Mouse (Mus musculus): ENCODE results near the gene Slc44a3. TPM values are rescaled to one million over a fixed set of nuclear protein-coding genes. Genes with fewer than 3 reads are reported as not detected.
A peak's percentile ranks its signal among the peaks of the same experiment; 100 is the strongest.

Slc44a3 gene
- polyA plus RNA-seq, 1 experiment from 2014 or later: 12.2 TPM

DNA sequence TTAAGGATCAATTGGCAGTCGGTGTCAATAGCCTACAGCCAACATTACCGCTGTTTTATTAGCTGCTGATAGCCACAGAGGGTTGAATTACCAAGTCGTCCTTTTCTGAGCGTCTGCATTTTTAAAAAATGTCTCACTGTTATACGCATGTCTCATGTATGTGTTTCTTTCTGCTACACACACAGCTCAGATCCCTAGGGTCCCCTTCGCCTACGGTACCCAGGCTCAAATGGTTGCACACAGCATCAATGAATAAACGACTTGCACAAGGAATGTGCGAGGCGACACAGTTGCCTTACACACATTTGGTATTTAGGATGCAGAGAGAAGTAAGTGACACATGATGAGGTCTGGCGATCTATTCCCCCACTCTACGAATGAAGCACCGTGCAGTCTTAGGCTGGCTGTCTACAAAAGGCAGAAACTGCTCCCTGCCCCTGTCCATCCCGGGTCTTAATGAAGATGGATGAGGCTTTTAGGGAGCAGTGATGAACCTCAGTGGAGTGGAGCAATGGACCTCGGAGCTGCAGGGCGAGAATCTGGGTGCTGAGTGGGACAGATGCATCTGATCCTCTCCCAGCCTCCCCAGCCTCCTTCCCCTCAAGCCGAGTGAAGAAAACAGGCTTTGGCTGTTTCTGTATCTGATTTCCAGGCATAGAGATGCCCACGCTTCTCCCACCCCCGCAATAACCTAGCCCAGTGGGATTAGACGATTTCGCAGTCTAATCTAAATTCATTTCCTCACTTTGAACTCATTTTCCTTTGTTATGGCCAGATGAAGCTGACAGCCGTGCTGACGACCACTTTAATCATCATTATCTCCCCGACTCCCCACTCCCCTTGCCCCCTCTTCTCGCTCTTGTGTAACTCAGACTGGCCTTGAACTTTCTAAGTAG, 48.7 kb downstream of the Slc44a3 start:
- WGBS: 33% methylated on average over 25 of the region's 25 CpGs
- ATAC-seq (ENCODE audit: insufficient read depth) (peak; percentile 39; the same call in 1 of the 2 replicates), DNase-seq (no peak)
- Histone ChIP-seq H3K9me3 (ENCODE audit: low read depth, low read length) (no peaks in the 10 kb centered on the region), H3K27ac (ENCODE audit: low read depth) (no peak overlapping the region), H3K4me1 (ENCODE audit: insufficient read depth) (no peaks in the 10 kb centered on the region; the same call in 1 of the 2 replicates), H3K4me3 (ENCODE audit: low read depth, low read length) (no peak overlapping the region), H3K36me3 (ENCODE audit: insufficient read depth) (no peaks in the 10 kb centered on the region), H3K27me3 (ENCODE audit: insufficient read depth, low read length) (no peaks in the 10 kb centered on the region), H3K4me2 (no peak overlapping the region), H3K9ac (no peak overlapping the region; the same call in 1 of the 2 replicates)
- TF ChIP-seq CTCF (IDR thresholded peaks at IDR 0.05; ENCODE audit: low read depth): no peak

DNA sequence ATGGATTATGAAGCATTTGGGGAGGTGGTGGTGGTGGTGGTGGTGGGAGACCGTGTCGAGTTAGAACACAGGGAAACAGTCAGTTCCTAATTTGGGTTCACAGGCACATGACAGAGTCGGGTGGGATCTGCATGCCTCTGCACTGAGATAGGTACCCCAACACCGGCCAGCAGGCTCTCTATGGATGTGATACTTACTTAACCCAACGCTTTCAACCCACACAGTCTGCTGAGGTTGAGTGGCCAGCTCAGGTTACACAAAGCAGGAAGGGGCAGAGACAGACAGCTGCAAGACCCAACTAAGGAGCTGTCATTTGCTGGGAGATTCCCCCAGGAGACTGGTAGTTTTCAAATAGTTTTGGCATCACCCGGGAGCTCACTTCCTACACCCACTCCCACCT, 50.6 kb downstream of the Slc44a3 start:
- Histone ChIP-seq H3K27ac (ENCODE audit: low read depth) (no peak overlapping the region), H3K36me3 (ENCODE audit: insufficient read depth) (no peaks in the 10 kb centered on the region), H3K9me3 (ENCODE audit: low read depth, low read length) (no peaks in the 10 kb centered on the region), H3K4me1 (ENCODE audit: insufficient read depth) (no peaks in the 10 kb centered on the region; the same call in 1 of the 2 replicates), H3K4me3 (ENCODE audit: low read depth, low read length) (no peak overlapping the region), H3K27me3 (ENCODE audit: insufficient read depth, low read length) (no peaks in the 10 kb centered on the region), H3K4me2 (no peak overlapping the region), H3K9ac (no peak overlapping the region)
- DNase-seq (no peak), ATAC-seq (ENCODE audit: insufficient read depth) (peak; percentile 44; the same call in 1 of the 2 replicates)
- 25% methylated on average over 6 of the region's 6 CpGs for WGBS
- TF ChIP-seq CTCF (IDR thresholded peaks at IDR 0.05; ENCODE audit: low read depth): no peak

DNA sequence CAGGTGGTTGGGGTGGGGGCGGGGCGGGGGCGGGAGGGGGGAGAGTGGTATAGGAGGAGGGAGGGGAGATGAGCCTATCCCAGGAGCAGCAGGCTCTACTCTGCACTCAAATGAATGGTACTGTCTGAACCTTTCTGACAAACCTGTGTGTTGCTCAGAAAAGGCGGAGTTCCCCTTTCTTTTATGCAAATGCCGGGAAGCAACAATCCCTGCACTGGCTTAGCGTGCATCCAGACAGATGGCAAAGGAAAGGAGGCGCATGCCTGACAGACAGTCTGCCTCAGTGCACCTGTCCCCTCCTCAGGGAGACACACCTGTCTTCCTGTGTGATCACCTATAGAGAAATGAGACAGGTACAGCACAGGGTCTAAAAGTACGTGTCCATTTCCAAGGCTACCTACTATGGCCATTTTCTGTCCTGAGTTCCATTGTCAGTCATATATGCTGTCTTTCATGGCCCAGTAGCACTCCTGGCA, 51.2 kb downstream of the Slc44a3 start:
- Histone ChIP-seq H3K4me2 (no peak overlapping the region), H3K27ac (ENCODE audit: low read depth) (no peak overlapping the region), H3K4me3 (ENCODE audit: low read depth, low read length) (no peak overlapping the region), H3K9ac (no peak overlapping the region), H3K27me3 (ENCODE audit: insufficient read depth, low read length) (no peaks in the 10 kb centered on the region), H3K4me1 (ENCODE audit: insufficient read depth) (no peaks in the 10 kb centered on the region; the same call in 1 of the 2 replicates), H3K9me3 (ENCODE audit: low read depth, low read length) (no peaks in the 10 kb centered on the region), H3K36me3 (ENCODE audit: insufficient read depth) (no peaks in the 10 kb centered on the region)
- TF ChIP-seq CTCF (IDR thresholded peaks at IDR 0.05; ENCODE audit: low read depth): no peak
- DNase-seq (no peak), ATAC-seq (ENCODE audit: insufficient read depth) (no peak)
- WGBS: 48% methylated on average over 8 of the region's 8 CpGs

DNA sequence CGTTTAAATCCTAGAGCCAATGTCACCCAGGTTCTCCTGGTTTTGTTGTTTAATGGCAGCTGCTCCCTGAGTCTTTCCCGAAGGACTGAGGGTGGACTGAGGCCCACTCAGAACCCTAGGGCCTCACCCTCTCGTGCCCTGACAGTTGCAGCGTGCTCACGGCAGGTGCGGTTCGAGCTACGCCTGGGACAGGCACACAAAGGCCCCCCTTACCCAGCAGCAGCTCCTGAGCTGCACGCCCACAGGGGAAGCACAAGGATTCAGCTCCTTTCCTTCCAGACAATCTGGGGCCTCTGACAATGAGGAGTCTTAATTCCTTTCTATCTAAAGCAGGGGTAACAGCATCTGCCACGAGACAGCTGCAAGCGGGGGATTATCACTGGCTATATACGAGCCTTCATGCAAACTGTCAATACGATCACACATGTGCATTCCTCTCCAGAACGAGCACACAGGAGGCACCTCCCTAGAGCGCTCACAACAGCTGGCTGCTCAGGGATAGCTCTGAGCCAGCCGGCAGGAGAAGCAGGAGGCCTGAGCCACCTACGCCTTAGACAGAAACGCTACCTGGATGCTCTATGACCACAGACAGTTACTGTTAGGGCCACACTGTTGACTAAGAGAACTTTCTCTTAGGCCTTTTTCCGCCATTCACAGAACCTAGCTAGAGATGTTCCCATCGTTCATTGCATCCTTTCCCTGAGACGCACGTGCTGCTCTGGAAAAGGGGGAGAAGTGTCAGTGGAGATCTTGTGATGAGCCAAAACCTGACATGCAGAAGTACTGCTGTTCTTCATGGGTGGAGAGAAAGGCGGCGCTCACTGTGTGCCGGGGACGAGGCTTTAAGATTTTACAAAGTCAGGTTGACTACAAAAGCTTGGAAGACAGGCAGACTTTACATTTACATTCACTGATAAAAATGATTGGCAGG, 51.9 kb downstream of the Slc44a3 start:
- Histone ChIP-seq H3K4me1 (ENCODE audit: insufficient read depth) (no peaks in the 10 kb centered on the region; the same call in 1 of the 2 replicates), H3K4me3 (ENCODE audit: low read depth, low read length) (no peak overlapping the region), H3K9ac (no peak overlapping the region), H3K4me2 (no peak overlapping the region), H3K36me3 (ENCODE audit: insufficient read depth) (no peaks in the 10 kb centered on the region), H3K27me3 (ENCODE audit: insufficient read depth, low read length) (no peaks in the 10 kb centered on the region), H3K9me3 (ENCODE audit: low read depth, low read length) (no peaks in the 10 kb centered on the region), H3K27ac (ENCODE audit: low read depth) (no peak overlapping the region)
- 47% methylated on average over 26 of the region's 26 CpGs for whole genome bisulfite sequencing
- ATAC-seq (ENCODE audit: insufficient read depth) (no peak), DNase-seq (no peak)
- TF ChIP-seq CTCF (IDR thresholded peaks at IDR 0.05; ENCODE audit: low read depth): no peak

DNA sequence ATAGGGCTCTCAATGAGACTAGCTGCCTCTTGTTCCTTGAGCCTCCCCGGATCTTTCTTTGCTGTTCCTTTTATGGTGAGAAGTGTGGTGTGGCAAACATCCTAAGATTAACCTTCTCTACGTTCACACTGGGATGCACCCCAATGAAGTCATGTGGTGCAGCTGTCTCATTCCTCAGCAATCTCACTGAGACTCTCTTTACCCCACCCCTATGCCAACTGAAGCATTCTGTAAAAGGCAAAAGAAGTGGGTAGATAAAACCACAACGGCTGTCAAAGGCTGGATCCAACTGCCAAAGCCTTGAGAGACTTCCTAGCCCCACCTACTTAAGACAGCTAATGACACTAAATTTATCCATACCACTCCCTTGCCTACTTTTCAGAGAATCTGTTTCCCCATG, 57.5 kb downstream of the Slc44a3 start:
- no peaks in the 10 kb centered on the region for H3K27me3 ChIP-seq (ENCODE audit: insufficient read depth, low read length)
- TF ChIP-seq CTCF (IDR thresholded peaks at IDR 0.05; ENCODE audit: low read depth): no peak
- no peak overlapping the region for H3K4me3 ChIP-seq (ENCODE audit: low read depth, low read length)
- H3K27ac ChIP-seq (ENCODE audit: low read depth): no peak overlapping the region
- no peak overlapping the region for H3K4me2 ChIP-seq
- no peak overlapping the region for H3K9ac ChIP-seq
- no peaks in the 10 kb centered on the region for H3K36me3 ChIP-seq (ENCODE audit: insufficient read depth)
- 59% methylated on average over 3 of the region's 3 CpGs for WGBS
- no peak for ATAC-seq (ENCODE audit: insufficient read depth)
- H3K9me3 ChIP-seq (ENCODE audit: low read depth, low read length): no peaks in the 10 kb centered on the region
- DNase-seq: no peak
- peaks cover 7% of the 10 kb centered on the region for H3K4me1 ChIP-seq (ENCODE audit: insufficient read depth)

DNA sequence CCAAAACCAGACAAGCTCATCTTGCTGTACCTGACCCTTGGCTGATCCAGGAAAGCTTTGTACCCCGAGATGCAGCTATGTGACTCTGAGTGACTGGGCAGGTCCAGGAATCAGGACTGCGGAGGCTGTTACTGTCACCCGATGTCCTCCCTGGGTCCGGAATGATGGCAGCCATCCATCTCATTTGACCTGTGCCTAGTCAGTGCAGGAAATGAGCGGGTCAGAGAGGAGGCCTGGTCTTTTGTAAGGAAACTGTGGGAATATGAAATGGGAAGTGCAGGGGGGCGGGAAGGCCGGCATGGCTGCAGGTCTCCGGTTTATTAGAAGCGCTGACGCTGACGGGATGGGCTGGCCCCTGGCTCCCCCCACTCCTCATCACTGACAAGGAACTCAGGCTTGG, 60.5 kb downstream of the Slc44a3 start:
- peak; percentile 35 for DNase-seq
- Histone ChIP-seq H3K9me3 (ENCODE audit: low read depth, low read length) (no peaks in the 10 kb centered on the region), H3K36me3 (ENCODE audit: insufficient read depth) (no peaks in the 10 kb centered on the region), H3K4me1 (ENCODE audit: insufficient read depth) (peaks cover 15% of the 10 kb centered on the region), H3K9ac (no peak overlapping the region), H3K4me3 (ENCODE audit: low read depth, low read length) (no peak overlapping the region), H3K27ac (ENCODE audit: low read depth) (no peak overlapping the region), H3K4me2 (no peak overlapping the region), H3K27me3 (ENCODE audit: insufficient read depth, low read length) (no peaks in the 10 kb centered on the region)
- TF ChIP-seq CTCF (IDR thresholded peaks at IDR 0.05; ENCODE audit: low read depth): no peak
- WGBS: 62% methylated on average over 11 of the region's 11 CpGs
- no peak for ATAC-seq (ENCODE audit: insufficient read depth)
